27 mouse cellular contexts compared by ENCODE assay signal in the genomic region with DNA sequence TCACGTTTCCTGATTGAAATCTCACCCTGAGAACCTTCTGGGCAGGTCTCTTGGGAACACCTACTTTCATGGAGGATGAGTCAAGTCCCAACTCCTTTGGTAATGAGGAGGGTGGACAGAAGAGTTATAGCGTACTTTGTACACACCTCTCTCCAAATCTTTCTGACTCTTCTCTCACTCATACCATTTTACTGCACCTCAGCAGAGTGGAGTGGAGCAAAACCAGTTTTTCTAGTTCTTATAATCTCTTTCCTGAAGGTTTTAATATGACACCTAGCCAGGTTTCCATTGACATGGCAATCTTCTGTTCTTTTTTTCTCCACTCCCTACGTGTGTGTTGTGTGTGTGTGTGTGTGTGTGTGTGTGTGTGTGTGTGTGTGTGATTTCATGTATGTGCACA. TPM values are rescaled to one million over a fixed set of nuclear protein-coding genes. Genes with fewer than 3 reads are reported as not detected.
"Had no signal": no experiment of that assay in that cellular context is flagged by ENCODE, and none has a peak within 500 bp of the region (broad histone marks: within the 10 kb centered on the region; RNA-seq: fewer than 3 reads in every experiment).

No protein-coding gene starts in this region.

- H3K4me1 ChIP-seq: heart, embryonic 10.5 days; heart, embryonic 12.5 days; kidney, embryonic 15.5 days; limb, embryonic 10.5 days; limb, embryonic 12.5 days; liver, embryonic 13.5 days; liver, embryonic 15.5 days had no signal

- ATAC-seq: hindbrain, postnatal 0 days had no signal

- H3K4me3 ChIP-seq: gastrocnemius, adult 2 months; heart, embryonic 10.5 days; heart, embryonic 12.5 days; hindbrain, embryonic 13.5 days; hindbrain, embryonic 15.5 days; kidney, embryonic 15.5 days; layer of hippocampus, adult 2 months; left cerebral cortex, adult 2 months; limb, embryonic 10.5 days; limb, embryonic 12.5 days; liver, embryonic 13.5 days; liver, embryonic 15.5 days had no signal

- H3K27me3 ChIP-seq: heart, embryonic 12.5 days; hindbrain, embryonic 13.5 days; hindbrain, embryonic 15.5 days; kidney, embryonic 15.5 days; limb, embryonic 12.5 days; liver, embryonic 13.5 days; liver, embryonic 15.5 days had no signal

- H3K9me3 ChIP-seq: heart, embryonic 10.5 days; heart, embryonic 12.5 days; hindbrain, embryonic 13.5 days; hindbrain, embryonic 15.5 days; kidney, embryonic 15.5 days; limb, embryonic 10.5 days; limb, embryonic 12.5 days; liver, embryonic 13.5 days; liver, embryonic 15.5 days had no signal

- H3K36me3 ChIP-seq: heart, embryonic 10.5 days; heart, embryonic 12.5 days; hindbrain, embryonic 13.5 days; hindbrain, embryonic 15.5 days; kidney, embryonic 15.5 days; limb, embryonic 10.5 days; limb, embryonic 12.5 days; liver, embryonic 13.5 days; liver, embryonic 15.5 days had no signal

- H3K4me2 ChIP-seq: heart, embryonic 12.5 days; hindbrain, embryonic 13.5 days; hindbrain, embryonic 15.5 days; kidney, embryonic 15.5 days; limb, embryonic 12.5 days; liver, embryonic 11.5 days; liver, embryonic 13.5 days; liver, embryonic 15.5 days had no signal

- H3K9ac ChIP-seq: heart, embryonic 12.5 days; hindbrain, embryonic 13.5 days; hindbrain, embryonic 15.5 days; kidney, embryonic 15.5 days; limb, embryonic 12.5 days; liver, embryonic 13.5 days; liver, embryonic 15.5 days had no signal

- DNase-seq: gastrocnemius, adult 2 months; gastrocnemius, postnatal 10 days; gastrocnemius, postnatal 25 days; heart, adult 18-20 months; heart, postnatal 14 days; heart, postnatal 36 days; kidney, adult 11 months; kidney, adult 2 months; kidney, adult 9 months; kidney, postnatal 14 days; kidney, postnatal 36 days; liver; liver, embryonic 13.5 days had no signal

- H3K27ac ChIP-seq: gastrocnemius, adult 2 months; heart, embryonic 10.5 days; hindbrain, embryonic 13.5 days; hindbrain, embryonic 15.5 days; hindbrain, postnatal 0 days; kidney, embryonic 15.5 days; kidney, postnatal 0 days; layer of hippocampus, adult 2 months; left cerebral cortex, adult 2 months; limb, embryonic 10.5 days; limb, embryonic 12.5 days; liver, embryonic 13.5 days; liver, embryonic 15.5 days had no signal

RNA-seq across cellular contexts. Expression of a gene that starts 29.9 kb away (rescaled TPM):
- total RNA-seq: granulocyte monocyte progenitor cell, adult 5-6 weeks had no signal
